Mouse (Mus musculus): ENCODE measurements around the gene Spock1.

The Spock1 gene

DNA sequence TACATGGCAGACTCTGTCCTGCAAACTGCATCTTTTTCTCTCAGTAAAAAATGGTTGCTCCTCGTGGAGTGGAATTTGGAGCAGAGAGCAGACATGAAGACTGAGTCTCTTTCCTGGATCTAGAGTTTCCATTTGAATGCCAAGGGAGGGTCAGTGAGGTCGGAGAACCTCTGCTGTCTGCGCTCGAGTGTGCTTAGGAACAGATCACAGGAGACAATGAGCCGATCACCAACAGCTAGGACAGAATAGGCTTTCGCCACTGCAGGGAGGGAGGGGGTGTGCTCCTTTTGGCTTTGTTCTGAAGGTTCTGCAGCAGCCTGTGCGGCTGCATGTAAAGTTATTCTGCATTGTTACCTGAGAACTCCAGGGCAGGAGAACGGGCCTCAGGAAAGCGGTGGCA lies 49.6 kb downstream of the Spock1 start:
- DNase-seq (ENCODE audit: low spot score in 2 of 2), result no peak

DNA sequence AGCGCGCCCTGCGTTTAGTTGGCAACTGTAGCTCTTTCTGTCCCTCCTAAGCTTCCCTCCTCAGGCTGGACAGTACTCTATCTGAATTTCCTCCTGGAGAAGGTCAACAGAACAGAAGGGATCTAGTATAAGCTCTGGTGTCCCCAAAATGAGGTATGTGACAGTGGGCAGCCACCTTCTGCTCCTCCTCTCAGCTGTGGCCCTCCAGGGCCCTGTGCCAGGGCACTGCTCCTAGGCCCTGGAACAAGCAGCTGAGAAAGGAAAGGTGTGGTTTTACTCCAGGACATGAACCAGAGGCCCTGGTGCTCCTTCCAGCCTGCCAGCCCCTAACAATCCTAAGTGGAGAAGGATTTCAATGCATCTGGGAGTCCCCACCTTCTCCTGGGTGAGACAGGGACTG lies 51.1 kb downstream of the Spock1 start:
- DNase-seq (ENCODE audit: low spot score in 2 of 2), result no peak

DNA sequence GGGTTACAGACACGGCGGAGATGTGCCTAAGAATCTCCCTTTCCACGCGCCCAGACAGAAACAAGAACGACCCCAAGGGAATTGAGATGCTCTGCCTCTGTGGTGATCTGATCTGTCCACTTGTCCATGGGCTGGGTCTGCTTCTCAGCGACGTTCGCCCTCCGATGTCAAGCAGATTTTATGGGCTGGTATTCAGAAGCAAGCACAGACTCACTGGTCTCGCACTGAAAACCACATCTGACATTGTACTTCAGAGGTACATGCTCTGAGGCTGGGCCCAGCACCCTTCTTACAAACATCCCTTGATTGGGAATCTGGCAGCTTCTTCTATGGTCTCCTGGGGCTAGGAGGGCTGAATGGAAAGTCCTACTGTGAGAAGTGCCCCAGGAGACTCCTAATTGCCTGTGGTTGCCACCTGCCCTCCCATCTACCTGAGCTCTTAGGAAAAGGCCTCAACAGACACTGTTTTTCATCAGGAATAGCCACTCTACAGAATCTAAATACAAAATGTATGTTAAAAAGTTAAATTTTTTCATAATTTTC lies 51.8 kb downstream of the Spock1 start:
- no peak for DNase-seq (ENCODE audit: low spot score in 2 of 2)

DNA sequence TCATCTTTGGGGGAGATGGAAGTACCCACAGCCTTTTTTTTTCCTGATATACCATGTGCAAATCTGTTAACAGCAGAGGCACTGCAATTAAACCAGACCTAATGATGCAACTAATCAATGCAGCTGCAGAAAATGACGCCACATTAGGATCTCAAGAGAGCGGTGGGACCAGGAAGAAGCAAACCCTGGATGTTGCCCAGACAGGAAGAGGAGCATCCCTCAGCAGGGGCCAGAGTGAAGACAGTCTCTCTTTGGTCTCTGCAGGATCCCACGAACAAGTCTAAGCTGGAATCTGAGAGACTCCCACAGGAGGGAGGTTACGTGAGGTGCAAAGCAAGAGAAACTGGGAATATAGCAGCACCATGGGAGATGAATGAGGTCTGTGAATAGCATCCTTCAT lies 52.4 kb downstream of the Spock1 start:
- no peak for DNase-seq (ENCODE audit: low spot score in 2 of 2)

DNA sequence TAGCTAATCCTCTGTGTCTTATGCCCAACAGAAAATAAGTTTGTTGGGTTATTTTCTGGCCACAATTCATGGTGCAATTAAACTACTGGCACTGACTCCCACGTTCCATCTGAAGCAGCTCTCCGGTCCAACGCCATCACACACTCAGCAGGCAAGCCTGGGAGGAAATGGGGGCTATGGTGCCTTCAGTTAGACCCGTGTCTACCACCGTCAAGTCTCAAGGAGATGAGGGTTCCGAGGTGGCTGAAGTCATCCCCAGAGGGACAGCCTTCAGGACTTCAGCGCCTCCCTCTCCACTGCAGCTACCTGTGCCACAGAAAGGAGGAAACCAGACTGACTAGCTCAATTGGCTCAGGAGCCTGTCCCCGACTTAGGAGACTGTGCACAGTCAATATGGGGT lies 53.7 kb downstream of the Spock1 start:
- no peak for DNase-seq (ENCODE audit: low spot score in 2 of 2)

DNA sequence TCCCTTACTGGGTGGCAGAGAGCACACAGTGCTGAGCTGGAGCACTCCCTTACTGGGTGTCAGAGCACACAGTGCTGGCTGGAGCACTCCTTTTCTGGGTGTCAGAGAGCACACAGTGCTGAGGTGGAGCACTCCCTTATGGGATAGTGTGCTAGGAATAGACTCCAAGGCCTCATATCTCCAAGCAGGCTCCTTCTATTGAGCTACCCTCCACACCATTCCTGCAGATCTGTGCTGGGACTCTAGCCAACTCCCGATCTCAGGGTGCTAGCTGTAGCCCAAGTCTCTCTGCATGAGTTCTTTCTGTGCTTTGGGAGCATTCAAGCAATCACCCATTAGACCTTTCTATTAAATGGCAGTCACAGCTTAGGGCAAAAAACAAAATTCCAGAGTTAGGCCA lies 54.5 kb downstream of the Spock1 start:
- no peak for DNase-seq (ENCODE audit: low spot score in 2 of 2)

DNA sequence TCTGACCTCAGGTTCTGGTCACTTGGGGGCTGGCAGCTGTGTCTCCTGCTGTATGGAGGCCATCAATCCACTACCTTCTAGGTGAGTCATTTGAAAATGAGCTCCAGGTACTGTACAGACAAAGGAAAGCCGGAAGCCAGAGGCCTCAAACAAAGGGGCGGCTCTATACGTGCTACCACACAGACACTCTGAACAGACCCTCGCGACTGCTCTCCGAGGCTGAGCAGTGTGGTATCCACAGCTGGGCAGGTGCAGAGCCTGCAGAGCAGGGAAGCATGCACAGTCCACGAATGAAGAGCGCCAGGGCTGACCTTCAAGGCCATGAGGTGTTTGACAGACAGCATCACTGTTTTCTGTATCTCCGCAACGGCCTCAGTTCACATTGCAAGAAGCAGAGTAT lies 55.0 kb downstream of the Spock1 start:
- no peak for DNase-seq (ENCODE audit: low spot score in 2 of 2)

DNA sequence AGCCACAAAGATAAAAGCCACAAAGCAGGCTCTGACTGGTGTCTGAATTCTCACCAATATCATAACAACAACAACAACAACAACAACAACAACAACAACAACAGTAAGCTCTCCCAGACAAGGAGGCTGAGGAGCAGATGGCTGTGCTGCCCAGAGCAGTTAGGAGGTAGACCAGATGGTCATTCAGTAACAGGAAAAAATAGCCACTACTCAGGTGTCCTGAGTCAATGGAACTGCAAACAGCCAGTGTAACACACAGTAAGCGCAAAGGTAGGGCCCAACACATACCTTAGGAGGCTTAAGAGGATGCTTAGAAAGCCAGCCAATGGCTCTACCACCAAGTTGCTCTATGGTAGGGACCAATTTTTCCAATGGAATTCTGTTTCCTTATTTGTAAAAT lies 59.2 kb downstream of the Spock1 start:
- DNase-seq (ENCODE audit: low spot score in 2 of 2), result no peak

DNA sequence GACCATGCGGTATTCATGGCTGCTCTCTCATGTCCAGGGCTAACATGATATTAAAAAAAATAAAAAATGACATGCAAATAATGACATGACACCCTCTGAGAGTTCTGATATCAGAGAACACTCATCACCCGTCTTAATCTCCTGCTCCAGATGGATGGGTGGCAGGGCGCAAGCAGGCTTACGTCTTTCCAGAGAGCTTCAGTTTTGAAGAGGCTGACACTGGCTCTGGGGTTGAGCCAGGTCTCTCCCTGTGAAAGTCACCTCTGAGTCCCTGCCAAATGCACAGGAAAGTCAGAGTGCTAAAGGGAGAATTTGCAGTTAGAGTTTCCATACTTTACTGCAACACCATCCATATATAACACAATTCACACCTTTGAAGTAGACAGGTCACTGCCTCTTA lies 61.0 kb downstream of the Spock1 start:
- DNase-seq (ENCODE audit: low spot score in 2 of 2), result no peak

DNA sequence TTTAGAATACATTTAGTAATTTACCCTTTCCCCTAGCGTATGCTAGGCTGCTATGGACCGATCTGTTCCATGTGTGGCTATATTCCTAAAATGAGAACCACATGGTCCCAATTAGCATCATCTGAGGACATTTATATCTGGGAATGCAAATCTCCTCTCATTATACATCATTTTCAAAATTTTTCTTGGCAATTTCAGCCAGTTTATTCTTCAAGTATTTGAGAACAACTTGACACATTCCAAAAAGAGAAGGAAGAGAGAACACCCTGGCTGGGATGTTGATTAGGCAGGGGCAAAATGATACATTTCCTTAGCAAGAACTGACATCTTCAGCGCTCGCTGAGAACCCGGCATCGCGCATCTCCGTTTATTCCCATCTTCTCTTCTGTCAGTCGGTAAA lies 61.7 kb downstream of the Spock1 start:
- DNase-seq (ENCODE audit: low spot score in 2 of 2), result no peak

DNA sequence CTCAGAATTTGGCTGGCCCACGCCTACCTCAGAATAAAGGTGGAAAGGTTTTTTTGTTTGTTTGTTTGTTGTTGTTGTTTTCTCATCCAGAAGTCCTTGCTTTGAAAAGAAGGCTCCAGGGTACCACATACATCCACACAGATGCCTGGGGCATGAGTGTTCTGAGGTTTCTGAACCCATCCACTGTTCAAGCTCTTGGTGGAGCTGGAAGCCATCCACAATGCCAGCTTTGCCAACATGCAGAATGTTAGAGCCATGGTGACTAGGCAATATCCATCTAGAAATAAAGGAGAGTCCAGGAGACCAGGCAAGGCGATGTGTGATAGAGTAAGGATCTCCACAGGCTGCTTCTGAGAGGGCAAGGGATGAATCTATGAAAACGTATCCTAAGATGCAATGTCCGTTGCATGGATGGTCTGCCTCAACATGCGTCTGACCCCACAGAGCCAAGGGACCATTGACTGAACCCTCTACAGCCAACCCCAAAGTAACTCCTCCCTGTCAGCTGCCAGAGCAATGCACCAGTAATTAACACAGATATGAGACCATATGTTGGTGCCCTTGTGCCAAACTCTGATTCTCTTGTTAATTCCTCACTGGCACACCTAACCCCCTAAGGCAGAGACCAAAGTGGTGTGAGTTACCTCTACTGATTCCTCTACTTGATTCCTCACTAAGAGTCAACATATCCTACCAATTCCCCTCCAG lies 66.8 kb downstream of the Spock1 start:
- no peak for DNase-seq (ENCODE audit: low spot score in 2 of 2)

DNA sequence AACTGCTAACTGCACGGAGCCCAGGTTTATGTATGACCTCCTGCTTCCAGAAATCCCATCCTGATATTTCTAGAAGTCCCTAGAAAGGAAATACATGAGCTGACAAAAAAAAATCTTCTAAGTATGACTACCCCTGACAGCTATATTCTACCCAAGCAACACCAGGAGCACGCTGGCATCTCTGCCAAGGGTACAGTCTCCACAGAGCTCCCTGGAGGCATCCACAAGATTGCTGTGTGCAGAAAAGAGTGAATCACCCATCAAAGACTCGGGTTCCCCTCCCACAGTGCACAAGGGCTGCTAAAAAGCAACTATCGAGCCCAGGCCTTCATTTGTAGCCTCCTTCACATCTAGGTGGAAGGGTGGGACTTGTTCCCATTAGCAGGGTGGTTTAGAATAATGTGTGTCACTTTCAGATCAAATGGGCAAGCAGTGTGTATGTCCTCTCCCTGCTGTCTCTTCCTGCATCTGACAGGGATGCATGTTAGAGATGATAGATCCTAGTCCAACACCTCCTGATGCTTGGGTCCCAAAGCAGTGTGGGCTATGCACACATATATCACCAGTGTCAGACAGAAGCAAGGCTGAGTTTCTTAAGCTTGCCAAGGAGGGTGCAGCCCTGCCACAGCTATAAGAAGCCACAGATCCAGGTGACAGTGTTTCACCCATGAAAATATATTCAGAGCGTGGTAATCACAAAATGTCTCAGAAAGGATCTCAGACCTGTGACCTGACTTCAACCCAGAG lies 70.3 kb downstream of the Spock1 start:
- no peak for DNase-seq (ENCODE audit: low spot score in 2 of 2)

DNA sequence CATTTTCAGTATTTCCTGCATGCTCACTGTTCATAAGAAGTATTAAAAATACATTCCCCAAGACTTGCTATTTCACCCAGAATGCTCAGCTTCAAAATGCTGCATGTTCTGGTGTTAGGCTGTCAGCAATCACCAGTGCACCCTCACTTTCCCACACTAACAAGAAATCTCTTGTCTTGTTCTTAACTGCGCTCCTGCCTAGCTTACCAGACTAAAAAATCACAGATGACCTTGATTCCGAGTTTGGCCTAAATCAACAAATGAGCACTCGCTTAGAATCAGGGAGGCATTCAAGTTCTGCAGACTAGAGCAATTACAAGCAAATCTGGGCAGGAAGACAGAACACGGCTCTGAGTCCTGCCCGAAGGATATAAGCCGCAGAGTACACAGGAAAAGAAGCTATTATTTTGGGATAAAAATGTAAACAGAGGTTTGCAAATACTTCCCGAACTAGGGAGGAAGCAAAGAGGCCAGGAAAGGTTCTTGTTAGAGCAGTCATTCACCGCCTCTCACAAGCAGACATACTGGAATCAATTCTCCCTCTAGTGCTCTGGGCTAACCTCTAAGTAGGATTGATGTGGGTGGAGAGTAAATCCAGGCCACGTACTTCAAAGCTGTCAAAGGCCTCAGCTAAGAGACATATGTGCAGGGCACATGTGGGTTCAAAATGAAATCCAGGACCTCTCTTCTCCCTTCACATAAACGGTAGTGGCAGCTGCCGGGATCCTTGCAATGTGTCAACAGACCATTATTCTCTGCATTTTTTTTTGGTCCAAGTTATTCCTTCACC lies 76.6 kb downstream of the Spock1 start:
- DNase-seq (ENCODE audit: low spot score in 2 of 2), result no peak

DNA sequence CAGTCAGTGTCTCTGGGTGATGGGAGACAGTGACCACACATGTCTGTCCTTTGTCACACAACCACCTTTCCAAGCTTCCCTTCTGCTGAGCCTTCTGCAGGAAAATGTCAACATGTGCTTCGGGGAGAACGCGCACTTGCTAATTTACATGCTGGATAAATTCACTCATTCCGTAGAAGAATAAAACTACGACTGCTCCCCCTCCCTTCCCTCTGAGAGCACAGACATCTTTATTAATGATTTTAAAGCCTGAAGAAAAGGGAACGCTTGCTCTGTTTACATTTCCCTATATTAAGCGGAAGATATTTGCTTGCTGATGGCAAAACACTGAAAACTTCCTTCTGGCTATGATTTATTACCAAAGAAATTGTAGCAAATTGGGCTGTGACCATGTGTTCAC lies 77.2 kb downstream of the Spock1 start:
- no peak for DNase-seq (ENCODE audit: low spot score in 2 of 2)

DNA sequence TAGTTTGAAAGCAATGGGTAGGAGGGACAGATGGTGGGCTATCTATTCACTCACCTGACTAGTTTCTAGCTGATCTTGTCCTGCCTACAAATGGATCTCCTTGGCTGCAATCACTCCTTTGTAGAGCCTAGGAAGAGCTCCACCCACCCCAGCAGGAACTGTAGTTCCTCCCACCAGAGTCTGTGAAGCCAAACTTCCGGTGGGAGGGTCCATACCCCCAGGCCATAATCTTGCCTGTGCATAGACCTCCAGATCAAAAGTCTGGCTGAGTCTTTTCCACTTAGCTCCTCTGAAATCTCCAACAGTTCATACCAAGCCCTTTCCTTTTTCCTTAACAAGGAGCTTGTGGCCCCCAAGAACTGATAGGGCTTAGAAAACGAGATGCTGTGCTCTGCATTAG lies 78.0 kb downstream of the Spock1 start:
- no peak for DNase-seq (ENCODE audit: low spot score in 2 of 2)

DNA sequence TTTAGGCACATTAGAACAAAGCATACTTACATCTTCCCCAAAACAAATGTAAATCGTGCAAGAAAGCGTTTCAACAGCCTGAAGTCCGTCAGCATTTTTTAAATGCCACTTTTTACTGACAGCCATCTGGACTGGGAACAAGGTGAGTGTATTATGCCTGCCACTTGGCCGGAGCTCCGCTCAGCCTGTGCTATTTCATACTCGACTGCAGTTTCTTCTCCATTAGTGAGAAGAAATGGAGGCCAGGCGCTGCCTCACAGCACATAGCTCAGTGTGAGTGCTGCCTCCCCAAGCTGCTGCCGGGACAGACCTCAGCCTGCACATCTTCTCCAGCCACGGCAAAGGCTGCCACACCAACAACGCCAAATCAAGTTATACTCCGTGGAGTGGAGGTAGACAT lies 91.9 kb downstream of the Spock1 start:
- DNase-seq (ENCODE audit: low spot score in 2 of 2), result no peak

DNA sequence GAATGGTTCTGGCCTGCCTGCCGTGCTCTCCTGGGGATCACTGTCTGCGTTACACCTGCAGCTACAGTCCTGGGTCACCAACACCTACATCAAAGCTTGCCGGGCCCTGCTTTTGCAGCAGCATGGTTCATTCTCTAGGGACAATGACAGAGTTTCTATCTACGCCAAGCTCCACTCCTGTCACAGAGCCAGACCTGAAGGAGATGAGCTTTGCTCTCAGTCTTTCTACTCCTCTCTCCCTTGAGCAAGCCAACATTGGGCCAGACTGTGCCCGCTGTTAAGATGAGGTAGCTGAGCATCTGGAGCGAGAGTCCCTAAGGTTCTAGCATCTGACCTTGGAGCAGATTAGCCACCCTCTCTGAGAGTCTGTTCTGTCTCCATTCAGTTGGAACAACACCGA lies 95.5 kb downstream of the Spock1 start:
- DNase-seq (ENCODE audit: low spot score in 2 of 2), result no peak

DNA sequence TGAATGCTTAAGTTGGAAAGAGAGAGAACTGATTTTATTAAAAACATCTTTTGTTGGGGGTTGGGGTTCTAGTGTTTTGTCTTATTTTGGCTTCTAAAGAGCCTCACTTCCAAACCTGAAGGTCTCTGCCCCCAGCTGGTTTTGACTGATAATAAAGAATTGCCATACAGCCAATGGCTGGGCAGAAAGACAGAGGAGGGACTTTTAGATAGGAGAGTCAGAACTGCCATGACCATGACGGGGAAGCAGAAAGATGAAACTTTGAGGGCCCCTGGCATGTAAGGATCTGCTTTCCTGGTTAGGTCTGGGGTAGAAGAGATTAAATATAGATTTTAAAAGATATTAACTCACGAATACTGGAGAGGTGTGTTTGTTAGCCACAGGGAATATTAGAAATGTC lies 96.9 kb downstream of the Spock1 start:
- DNase-seq (ENCODE audit: low spot score in 2 of 2), result no peak

DNA sequence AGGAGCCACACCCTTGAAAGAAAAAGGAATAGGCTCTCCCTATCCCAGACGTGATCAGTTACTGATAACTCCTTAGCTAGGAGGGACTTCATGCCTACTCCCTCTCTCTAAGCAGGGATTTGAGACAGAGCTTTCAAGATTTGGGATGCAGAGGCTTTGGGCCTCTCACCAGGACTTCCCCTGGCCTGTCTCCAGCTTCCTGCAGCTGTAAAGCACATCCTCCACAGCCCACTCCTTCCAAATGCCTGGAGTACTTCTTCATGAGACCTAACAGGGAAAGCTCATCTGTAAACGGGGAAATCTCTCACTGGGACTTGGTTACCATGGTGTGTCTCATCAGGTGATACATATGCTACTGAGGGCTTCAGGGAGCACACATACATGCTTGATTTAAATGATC lies 97.3 kb downstream of the Spock1 start:
- no peak for DNase-seq (ENCODE audit: low spot score in 2 of 2)

DNA sequence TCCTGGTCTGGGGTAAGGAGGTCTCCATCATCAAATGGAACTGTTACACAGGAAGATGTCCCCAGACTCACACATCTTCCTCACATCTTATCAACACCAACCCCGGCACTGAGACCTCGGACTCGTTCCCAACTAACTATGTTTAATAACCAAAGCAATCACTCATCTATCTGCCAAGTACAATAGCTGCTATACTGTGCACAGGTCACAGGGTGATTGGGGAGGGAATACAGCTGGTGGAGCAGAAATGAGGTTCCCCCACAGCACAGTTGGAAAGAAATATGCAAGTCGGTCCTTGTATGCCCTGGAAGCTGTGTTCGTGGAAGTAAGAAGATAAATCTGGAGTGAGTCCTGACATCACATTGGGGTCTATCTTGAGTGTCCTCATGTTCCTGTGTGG lies 98.0 kb downstream of the Spock1 start:
- DNase-seq (ENCODE audit: low spot score in 2 of 2), result no peak

DNA sequence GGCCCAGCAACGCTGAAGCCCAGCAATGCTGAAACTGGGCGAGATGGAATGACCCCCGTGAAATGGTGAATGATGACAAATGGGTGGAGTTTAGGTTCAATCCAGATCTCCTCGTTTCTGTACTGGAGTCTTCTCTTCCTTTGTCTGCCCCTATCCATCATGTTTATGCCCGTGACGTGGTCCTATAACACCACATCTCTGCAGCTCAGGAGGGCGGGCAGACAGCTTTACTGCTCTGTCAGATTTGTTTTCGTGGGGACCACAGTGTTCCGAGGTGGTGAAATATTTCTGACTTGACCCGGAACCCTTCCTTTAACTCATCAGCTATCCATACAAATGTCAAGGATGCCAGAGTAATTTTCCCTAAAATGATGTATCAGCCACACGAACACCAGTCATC lies 98.5 kb downstream of the Spock1 start:
- no peak for DNase-seq (ENCODE audit: low spot score in 2 of 2)

DNA sequence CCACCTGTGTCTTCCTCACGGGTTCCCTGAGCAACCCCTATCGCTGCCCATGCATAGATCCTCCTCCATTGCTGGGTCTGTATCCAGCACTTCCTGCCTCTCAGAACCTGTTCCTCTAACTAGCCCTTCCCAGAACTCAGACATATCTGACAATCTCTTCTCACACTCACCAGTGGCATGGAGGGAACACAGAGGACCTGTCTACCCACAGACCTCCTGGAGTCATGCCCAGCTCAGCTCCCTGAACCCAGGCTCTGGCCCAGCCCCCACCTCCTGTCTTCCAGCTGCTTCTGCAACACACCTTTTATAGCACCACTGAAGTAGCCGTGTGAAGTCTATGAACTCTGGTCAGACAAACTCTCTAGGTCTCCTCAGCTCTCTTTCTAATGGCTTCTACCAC lies 101.3 kb downstream of the Spock1 start:
- DNase-seq (ENCODE audit: low spot score in 2 of 2), result no peak

DNA sequence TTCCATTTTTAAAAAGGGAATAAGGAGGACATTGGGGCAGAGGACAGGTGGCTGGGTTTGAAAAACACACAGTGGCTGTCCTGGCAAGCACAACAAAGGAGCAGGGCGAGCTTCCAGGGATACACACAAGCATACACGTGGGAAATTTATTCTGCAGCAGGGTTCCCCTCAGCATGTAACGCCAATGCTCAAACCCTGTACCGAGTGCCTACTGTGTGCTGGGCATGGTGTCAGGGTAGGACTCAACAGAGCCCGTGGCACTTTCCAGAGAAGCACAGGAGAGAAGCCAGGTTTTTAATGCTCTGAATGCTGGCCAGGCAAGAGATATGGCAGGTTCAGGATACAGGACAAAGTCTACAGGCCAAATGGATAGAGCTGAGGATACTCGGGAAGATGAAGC lies 101.8 kb downstream of the Spock1 start:
- DNase-seq (ENCODE audit: low spot score in 2 of 2), result no peak

All from thymus, postnatal 10 days (tissue).